Mouse (Mus musculus) hindbrain, embryonic 12.5 days (tissue): ENCODE measurements around the gene Mast4. TPM values are rescaled to one million over a fixed set of nuclear protein-coding genes. Genes with fewer than 3 reads are reported as not detected.

Experiments used
- ATAC-seq: fragments of 200-750 bp; cut with Nextera tagmentation; 2 replicates; pipeline ENCODE4 v1.8.0; 2017; ENCODE audit warnings: moderate TSS enrichment; ENCODE audit not compliant: low FRiP score
- H3K27ac ChIP-seq: fragments of 300-500 bp; sonication (generic); 2 replicates; pipeline ENCODE4 v1.5.1; 2016; ENCODE audit warnings: mild to moderate bottlenecking
- H3K27me3 ChIP-seq: fragments of 300-500 bp; sonication (generic); 2 replicates; pipeline ENCODE4 v1.6.1; 2016; ENCODE audit warnings: mild to moderate bottlenecking
- H3K36me3 ChIP-seq: fragments of 300-500 bp; sonication (generic); 2 replicates; pipeline ENCODE4 v1.6.1; 2016; ENCODE audit warnings: mild to moderate bottlenecking
- H3K4me1 ChIP-seq: fragments of 300-500 bp; sonication (generic); 2 replicates; pipeline ENCODE4 v1.6.1; 2016
- H3K4me2 ChIP-seq: fragments of 300-500 bp; sonication (generic); replicated peaks from 2 replicates; pipeline ENCODE4 v1.6.1; 2016; ENCODE audit warnings: mild to moderate bottlenecking
- H3K4me3 ChIP-seq: fragments of 300-500 bp; sonication (generic); 2 replicates; pipeline ENCODE4 v1.5.1; 2016; ENCODE audit warnings: mild to moderate bottlenecking
- H3K9ac ChIP-seq: fragments of 300-500 bp; sonication (generic); 2 replicates; pipeline ENCODE4 v1.6.1; 2016; ENCODE audit warnings: mild to moderate bottlenecking, moderate library complexity
- H3K9me3 ChIP-seq: fragments of 300-500 bp; sonication (generic); replicated peaks from 2 replicates; pipeline ENCODE4 v1.6.1; 2016; ENCODE audit warnings: mild to moderate bottlenecking
- WGBS: fragments of 180-500 bp; shearing (Covaris S2); methylation state at CpG from one replicate; pipeline ENCODE4 v1.1.7; 2016; 5-methylcytosine and 5-hydroxymethylcytosine counted together
- polyA plus RNA-seq: library from polyadenylated mRNA; unstranded; fragments of >200 nt; fragmentation: Nextera tagmentation; extraction: Ambion mirVana; gene quantifications from 2 replicates; pipeline ENCODE4 v1.2.1, GENCODE M21; 2016

Mast4 gene
- polyA plus RNA-seq, 1 experiment from 2014 or later = 38.2 TPM

DNA sequence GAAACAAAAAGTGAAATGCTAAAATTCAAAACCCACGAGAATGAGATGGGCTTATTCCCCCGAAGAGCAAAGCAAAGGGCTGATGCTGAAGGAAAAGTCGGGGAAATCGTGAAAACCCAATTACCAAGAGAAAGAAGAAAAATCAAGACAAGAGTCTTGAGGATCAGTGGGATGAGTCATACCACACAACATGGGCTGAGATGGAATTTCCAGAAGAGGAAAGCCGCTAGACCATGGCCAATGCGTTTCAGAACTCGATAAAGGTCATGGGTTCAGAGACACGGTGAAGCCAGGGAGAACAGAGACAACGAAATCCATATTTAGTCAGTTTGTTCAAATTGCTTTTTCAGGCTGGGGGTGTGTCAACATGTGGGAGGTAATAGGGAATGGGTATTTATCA is 290.6 kb downstream of the Mast4 start:
- WGBS = 92% methylated on average over 9 of the region's 9 CpGs
- no peak for ATAC-seq
- Histone ChIP-seq H3K36me3 (no peaks in the 10 kb centered on the region), H3K4me3 (no peak overlapping the region), H3K27ac (no peak overlapping the region), H3K4me2 (no peak overlapping the region), H3K9me3 (no peaks in the 10 kb centered on the region), H3K4me1 (no peaks in the 10 kb centered on the region), H3K9ac (no peak overlapping the region), H3K27me3 (no peaks in the 10 kb centered on the region)

DNA sequence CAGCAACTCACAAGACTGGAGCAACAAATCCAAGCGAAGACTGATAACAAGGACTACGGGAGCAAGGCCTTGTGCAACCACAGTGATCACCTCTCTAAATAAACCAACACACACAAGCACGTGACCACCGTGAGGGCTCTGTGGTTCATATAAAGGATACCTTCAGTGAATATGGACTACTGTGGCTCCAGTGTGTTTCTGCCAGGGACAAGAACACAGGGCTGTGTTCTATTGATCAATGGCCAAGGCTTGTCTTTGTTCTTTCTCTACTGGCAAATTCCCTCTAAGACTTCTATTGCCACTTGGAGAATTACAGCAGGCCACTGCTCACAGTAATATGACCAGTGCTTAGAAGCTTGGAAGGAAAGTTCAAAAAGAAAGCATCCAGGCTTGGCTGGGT is 291.3 kb downstream of the Mast4 start:
- Histone ChIP-seq H3K4me3 (no peak overlapping the region), H3K9me3 (no peaks in the 10 kb centered on the region), H3K36me3 (no peaks in the 10 kb centered on the region), H3K4me1 (no peaks in the 10 kb centered on the region), H3K4me2 (no peak overlapping the region), H3K27ac (no peak overlapping the region), H3K9ac (no peak overlapping the region), H3K27me3 (no peaks in the 10 kb centered on the region)
- ATAC-seq = no peak
- 88% methylated on average over 4 of the region's 4 CpGs for WGBS

DNA sequence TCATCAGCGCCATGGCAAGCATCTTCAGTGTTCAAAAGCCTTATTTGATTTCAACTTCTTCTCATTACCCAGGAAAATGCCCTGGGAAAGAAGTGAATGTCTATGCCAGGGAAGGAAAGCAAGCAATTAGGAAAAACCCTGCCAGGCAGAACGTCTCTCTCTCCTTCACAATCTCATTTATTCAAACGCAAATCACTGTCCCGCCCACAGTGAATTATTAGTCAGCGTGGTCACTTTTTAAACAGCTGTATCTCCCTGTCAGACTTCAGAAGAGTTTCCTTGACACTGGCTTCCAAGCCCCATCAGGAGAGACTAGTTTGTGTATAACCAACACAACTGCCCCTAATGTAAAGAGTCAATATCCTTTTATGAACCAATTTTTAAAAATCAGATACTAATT is 296.8 kb downstream of the Mast4 start:
- Histone ChIP-seq H3K27me3 (no peaks in the 10 kb centered on the region), H3K4me2 (no peak overlapping the region), H3K9me3 (no peaks in the 10 kb centered on the region), H3K4me1 (no peaks in the 10 kb centered on the region; the same call in none of the 2 replicates), H3K36me3 (no peaks in the 10 kb centered on the region), H3K9ac (no peak overlapping the region), H3K4me3 (no peak overlapping the region), H3K27ac (no peak overlapping the region)
- no peak for ATAC-seq
- 33% methylated on average over 5 of the region's 5 CpGs for WGBS

DNA sequence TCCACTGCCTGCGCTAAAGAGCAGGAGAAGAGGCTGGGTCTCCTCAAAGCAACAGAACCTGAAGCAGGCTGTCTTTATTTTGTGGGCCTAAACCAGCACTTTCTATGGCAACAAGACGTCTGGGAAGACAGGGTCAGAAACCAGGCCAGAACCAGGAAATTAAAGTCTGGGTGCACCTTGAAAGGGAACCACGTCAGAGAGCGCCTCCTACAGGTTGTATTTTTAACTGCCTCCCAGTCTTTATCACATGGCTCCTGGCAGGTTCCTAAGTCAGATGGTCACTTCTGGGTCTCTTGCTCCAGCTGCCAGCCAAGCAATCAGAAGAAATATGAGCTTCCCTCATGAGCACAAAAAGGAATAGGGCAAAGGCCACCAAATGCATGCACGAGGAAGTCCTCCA is 304.9 kb downstream of the Mast4 start:
- no peak overlapping the region for H3K4me3 ChIP-seq
- 86% methylated on average over 5 of the region's 5 CpGs for WGBS

DNA sequence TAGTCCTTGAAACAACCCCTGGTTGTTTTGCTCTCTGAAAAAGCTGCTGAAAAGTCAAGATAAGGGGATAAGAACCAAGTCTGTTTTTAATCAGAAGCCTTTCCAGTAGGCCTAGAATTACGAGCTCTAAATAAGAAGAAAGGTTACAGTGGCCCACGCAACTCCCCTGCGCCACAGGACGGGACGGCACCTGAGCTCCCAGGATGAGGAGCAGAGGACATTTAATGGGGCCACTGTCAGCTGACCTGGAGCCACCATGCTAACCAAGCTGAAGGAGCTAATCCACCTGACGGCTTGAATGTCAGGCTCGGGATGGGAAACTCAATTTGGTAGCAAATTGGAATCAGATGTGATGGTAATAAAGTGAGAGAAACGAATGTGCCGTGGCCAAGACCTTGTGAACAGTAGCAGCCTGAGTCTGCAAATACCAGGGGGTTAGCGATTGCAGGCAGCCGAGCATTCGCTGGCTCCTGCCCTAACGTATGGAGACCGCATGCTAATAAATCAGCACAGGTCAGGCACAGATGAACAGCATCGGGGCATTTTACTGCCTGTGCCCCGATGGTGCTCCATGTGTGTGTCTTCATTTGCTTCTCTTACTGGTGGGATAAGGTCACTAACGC is 306.7 kb downstream of the Mast4 start:
- ATAC-seq = peak; percentile 40; the same call in 1 of the 2 replicates
- Histone ChIP-seq H3K36me3 (no peaks in the 10 kb centered on the region), H3K9ac (no peak overlapping the region), H3K27me3 (no peaks in the 10 kb centered on the region), H3K9me3 (no peaks in the 10 kb centered on the region), H3K27ac (0 out of 2 replicates have a peak overlapping the region, but pooled peaks have one; percentile 24), H3K4me3 (no peak overlapping the region), H3K4me2 (no peak overlapping the region), H3K4me1 (peaks cover 16% of the 10 kb centered on the region)
- WGBS = 51% methylated on average over 17 of the region's 17 CpGs

More for the DNA sequence above, 304.9 kb downstream of the Mast4 start:
- Histone ChIP-seq H3K36me3 (no peaks in the 10 kb centered on the region), H3K9me3 (no peaks in the 10 kb centered on the region), H3K9ac (no peak overlapping the region), H3K4me2 (no peak overlapping the region), H3K4me1 (peaks cover 16% of the 10 kb centered on the region), H3K27ac (no peak overlapping the region), H3K27me3 (no peaks in the 10 kb centered on the region)
- no peak for ATAC-seq

DNA sequence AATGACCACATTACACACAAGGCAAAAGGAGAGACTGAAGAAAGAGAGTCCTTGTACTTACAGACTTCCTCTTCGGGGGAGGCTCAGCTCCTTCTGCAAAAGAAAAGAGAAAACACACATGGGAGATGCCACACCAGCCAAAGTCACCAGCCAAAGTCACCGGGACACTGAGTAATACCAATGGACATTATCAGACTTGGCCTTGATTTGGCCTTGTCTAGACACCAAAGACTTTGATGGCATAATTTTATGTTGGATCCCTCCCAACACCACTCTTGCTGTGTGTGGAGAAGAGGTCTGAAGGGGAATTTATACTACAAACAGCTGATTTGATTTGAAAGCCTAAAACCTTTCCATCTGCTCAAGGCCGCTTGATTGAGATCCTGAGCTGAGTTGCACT is 308.8 kb downstream of the Mast4 start:
- ATAC-seq = no peak
- WGBS = 86% methylated on average over 3 of the region's 3 CpGs
- no peaks in the 10 kb centered on the region for H3K36me3 ChIP-seq
- H3K4me2 ChIP-seq = no peak overlapping the region
- no peaks in the 10 kb centered on the region for H3K27me3 ChIP-seq
- H3K9ac ChIP-seq = no peak overlapping the region
- no peak overlapping the region for H3K4me3 ChIP-seq
- H3K9me3 ChIP-seq = no peaks in the 10 kb centered on the region
- H3K4me1 ChIP-seq = peaks cover 16% of the 10 kb centered on the region
- H3K27ac ChIP-seq = no peak overlapping the region

DNA sequence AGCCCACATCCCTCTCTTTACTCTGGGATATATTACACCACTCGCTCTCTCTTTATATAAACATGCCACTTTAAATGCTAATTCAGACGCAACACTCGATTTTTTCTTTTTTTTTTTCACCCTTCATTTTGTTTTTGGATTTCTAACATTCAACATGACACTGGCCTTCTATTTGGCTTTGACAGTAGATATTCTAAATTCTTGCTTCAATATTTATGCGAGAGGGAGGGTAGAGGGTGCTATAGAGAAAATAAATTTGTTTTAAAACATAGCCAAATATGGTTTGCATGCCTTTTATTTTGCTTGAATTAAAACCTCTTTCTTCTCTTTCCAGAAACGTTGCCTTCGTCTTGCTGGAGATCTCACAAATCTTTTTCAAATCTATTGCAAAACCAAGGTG is 315.8 kb downstream of the Mast4 start:
- H3K4me2 ChIP-seq = no peak overlapping the region
- WGBS = 80% methylated on average over 6 of the region's 6 CpGs
- no peak for ATAC-seq

DNA sequence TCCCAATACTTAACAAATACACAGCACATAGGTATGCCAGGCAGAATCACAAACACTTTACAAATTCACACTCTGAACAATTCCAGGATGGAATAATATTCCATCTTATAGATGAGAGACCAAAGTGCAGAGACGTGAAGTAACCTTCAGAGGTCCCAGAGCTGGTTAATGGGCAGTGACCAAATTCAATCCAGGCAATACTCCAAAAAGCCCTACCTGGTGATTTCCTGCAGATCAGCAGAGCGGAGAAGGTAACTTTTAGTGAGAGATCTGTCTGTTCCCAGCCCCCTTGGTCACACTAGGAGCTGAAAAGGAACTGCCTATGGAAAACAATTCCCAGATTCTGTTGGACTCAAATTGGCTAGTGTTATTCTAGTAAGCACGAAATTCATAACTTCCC is 316.6 kb downstream of the Mast4 start:
- ATAC-seq = no peak
- Histone ChIP-seq H3K4me3 (no peak overlapping the region), H3K4me2 (no peak overlapping the region), H3K36me3 (no peaks in the 10 kb centered on the region), H3K27ac (no peak overlapping the region), H3K9me3 (no peaks in the 10 kb centered on the region), H3K27me3 (no peaks in the 10 kb centered on the region), H3K4me1 (no peaks in the 10 kb centered on the region), H3K9ac (no peak overlapping the region)
- 83% methylated on average over 3 of the region's 3 CpGs for WGBS

More for the DNA sequence above, 315.8 kb downstream of the Mast4 start:
- Histone ChIP-seq H3K27me3 (no peaks in the 10 kb centered on the region), H3K4me1 (no peaks in the 10 kb centered on the region), H3K27ac (no peak overlapping the region), H3K4me3 (no peak overlapping the region), H3K9me3 (no peaks in the 10 kb centered on the region), H3K9ac (no peak overlapping the region), H3K36me3 (no peaks in the 10 kb centered on the region)

DNA sequence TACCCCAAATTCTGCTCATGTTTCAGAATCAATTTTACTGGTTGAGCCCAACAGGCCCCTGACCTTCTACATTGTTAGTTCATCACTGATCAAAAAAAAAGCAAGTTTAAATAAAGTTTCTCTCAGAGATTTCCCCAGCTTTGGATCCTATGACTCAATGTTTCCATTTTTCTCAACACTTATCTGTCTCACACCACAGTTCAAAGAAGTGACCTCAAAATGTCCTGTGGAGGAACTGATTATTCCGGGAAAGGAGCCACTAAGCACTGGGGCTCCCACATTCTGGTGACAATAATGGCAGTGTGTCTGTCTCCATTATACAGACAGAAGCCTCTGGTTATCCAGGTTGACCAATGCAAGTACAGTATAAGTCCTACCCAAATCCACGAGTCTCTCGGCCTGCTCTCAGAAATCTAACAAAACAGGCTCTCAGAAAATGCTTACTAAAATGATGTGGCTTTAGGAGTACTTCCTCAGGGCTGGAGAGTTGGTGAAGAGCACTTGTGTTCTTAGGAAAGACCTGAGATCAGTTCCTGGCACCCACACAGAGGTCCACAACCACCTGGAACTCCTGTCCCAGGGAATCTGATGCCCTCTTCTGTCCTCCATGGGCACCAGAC is 319.1 kb downstream of the Mast4 start:
- Histone ChIP-seq H3K9me3 (no peaks in the 10 kb centered on the region), H3K4me1 (no peaks in the 10 kb centered on the region), H3K4me3 (no peak overlapping the region), H3K27me3 (no peaks in the 10 kb centered on the region), H3K36me3 (no peaks in the 10 kb centered on the region), H3K27ac (no peak overlapping the region), H3K9ac (no peak overlapping the region), H3K4me2 (no peak overlapping the region)
- ATAC-seq = no peak
- WGBS = 86% methylated on average over 3 of the region's 3 CpGs

DNA sequence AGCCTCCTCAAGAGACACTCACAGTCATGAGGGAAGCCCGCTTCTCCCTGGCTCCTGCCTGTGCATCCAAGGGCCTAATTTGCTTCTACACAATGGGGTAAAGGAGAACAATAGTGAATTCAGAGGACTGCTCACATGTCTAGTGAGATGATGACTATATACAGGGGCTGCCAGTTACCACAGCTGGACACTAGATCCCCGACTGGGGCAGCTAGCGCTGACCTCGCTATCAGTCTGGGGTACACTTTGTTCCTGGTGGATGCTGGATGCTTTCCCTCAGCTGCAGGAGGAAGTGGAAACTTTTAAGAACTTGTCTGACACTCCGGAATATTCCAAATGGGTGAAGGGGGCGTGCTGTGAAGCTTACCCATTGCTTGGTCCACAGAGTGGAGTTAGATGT is 319.7 kb downstream of the Mast4 start:
- Histone ChIP-seq H3K4me3 (no peak overlapping the region), H3K36me3 (no peaks in the 10 kb centered on the region), H3K27me3 (no peaks in the 10 kb centered on the region), H3K9ac (no peak overlapping the region), H3K4me1 (no peaks in the 10 kb centered on the region), H3K4me2 (no peak overlapping the region), H3K27ac (no peak overlapping the region), H3K9me3 (no peaks in the 10 kb centered on the region)
- 48% methylated on average over 6 of the region's 6 CpGs for WGBS
- ATAC-seq = no peak

DNA sequence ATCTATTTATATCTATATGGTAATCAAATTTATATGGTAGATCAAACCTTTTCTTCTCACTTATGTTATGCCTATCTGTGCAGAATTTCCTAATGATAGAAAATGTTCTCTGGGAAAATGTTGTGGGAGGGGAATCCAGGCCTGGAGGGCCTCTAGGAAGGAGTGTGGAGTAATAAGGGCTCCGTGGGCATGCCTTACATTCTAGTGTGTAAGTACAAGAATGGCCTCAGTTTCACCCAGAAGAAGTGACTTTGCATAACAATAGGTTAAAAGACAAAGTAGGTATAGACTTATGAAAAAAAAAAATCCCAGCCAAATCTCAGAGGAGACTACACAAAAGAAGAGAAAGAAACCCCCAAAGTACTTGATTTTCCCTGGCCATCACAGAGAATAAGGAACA is 320.1 kb downstream of the Mast4 start:
- H3K4me1 ChIP-seq = no peaks in the 10 kb centered on the region
- WGBS = 41% methylated on average over 1 of the region's 1 CpGs
- no peaks in the 10 kb centered on the region for H3K9me3 ChIP-seq
- H3K4me3 ChIP-seq = no peak overlapping the region
- H3K4me2 ChIP-seq = no peak overlapping the region
- H3K9ac ChIP-seq = no peak overlapping the region
- H3K27me3 ChIP-seq = no peaks in the 10 kb centered on the region
- no peak for ATAC-seq
- no peaks in the 10 kb centered on the region for H3K36me3 ChIP-seq
- no peak overlapping the region for H3K27ac ChIP-seq

DNA sequence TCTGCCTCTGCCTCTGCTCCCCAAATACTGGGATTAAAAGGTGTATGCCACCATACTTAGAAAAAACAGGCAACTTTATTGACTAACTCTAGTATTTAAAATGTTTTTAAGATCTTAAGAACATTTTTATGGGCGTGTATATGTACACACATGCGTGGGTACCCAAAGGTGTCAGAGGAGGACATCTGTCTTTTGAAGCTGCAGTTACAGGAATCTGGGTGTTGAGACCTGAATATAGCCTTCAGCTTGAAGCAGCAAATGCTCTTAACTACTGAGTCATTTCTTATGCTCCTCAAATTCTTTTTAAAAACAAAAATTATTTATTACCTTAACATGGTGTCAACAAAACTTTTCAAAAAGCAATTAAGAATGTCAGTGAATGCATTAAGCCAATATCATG is 329.1 kb downstream of the Mast4 start:
- H3K27ac ChIP-seq = no peak overlapping the region

DNA sequence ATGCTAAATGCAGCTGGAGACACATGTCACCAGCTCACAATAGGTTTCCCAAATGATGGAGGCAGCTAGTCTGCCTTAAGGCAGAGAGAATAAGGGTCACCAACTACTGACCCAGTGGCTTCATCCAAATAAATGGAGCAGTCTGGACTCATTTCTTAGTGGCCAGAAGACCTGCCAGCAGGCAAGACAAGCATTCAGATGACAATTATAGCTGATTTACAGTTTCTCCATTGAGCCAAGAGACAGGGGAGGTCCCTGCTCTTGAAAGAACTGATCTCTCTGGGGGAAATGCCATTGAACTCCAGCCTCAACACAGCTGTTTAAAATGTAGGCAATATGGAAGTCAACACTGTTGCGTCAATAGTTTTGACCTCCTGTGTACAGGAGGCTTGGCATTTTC is 332.5 kb downstream of the Mast4 start:
- Histone ChIP-seq H3K4me3 (no peak overlapping the region), H3K9me3 (no peaks in the 10 kb centered on the region), H3K27ac (no peak overlapping the region), H3K4me2 (no peak overlapping the region), H3K36me3 (no peaks in the 10 kb centered on the region), H3K9ac (no peak overlapping the region), H3K27me3 (no peaks in the 10 kb centered on the region; the same call in 1 of the 2 replicates), H3K4me1 (peaks cover 12% of the 10 kb centered on the region)
- ATAC-seq = no peak
- WGBS = 47% methylated on average over 1 of the region's 1 CpGs

More for the DNA sequence above, 329.1 kb downstream of the Mast4 start:
- no peak for ATAC-seq
- Histone ChIP-seq H3K36me3 (no peaks in the 10 kb centered on the region), H3K27me3 (no peaks in the 10 kb centered on the region), H3K4me2 (no peak overlapping the region), H3K4me1 (peaks cover 12% of the 10 kb centered on the region), H3K9me3 (no peaks in the 10 kb centered on the region), H3K4me3 (no peak overlapping the region), H3K9ac (no peak overlapping the region)
- 86% methylated on average over 2 of the region's 2 CpGs for WGBS
